Mouse (Mus musculus): ENCODE measurements at regions not wholly inside any gene's neighbourhood (a gene's known extent, or its start where the extent isn't known, plus 50 kb on each side); places are given as distances from the start of the nearest gene placed in this dataset.
A peak's percentile ranks its signal among the peaks of the same experiment; 100 is the strongest.

DNA sequence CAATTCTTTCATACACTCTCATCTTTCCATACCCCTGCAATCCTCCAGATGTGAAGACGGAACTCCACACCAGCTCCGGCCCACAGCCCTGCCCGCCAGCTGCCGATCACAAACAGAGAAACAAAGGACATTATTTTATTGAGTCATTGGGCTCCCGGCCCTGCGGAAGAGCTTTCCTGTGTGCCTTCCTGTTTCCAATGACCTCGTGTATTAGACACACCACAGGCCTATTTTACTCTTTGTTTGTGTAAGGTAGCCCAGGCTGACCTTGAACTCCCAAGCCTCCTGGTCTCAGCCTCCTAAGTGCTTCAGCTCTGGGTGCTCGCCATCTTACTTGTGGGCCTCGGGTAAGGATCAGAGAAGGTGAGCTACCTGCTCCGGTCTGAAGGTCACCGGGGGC lies 53.1 kb upstream of the Thy1 start:
- H3K4me3 ChIP-seq, result no peak overlapping the region
- H3K4me1 ChIP-seq, result peaks cover 38% of the 10 kb centered on the region
- no peaks in the 10 kb centered on the region for H3K36me3 ChIP-seq
- no peak for DNase-seq (ENCODE audit: low spot score)
- H3K27ac ChIP-seq, result peak overlapping the region; percentile 48; the same call in 1 of the 2 replicates
- H3K9me3 ChIP-seq, result no peaks in the 10 kb centered on the region
- no peaks in the 10 kb centered on the region for H3K27me3 ChIP-seq (ENCODE audit: insufficient read depth, poor library complexity, severe bottlenecking)
- 76% methylated on average over 11 of the region's 11 CpGs for WGBS

DNA sequence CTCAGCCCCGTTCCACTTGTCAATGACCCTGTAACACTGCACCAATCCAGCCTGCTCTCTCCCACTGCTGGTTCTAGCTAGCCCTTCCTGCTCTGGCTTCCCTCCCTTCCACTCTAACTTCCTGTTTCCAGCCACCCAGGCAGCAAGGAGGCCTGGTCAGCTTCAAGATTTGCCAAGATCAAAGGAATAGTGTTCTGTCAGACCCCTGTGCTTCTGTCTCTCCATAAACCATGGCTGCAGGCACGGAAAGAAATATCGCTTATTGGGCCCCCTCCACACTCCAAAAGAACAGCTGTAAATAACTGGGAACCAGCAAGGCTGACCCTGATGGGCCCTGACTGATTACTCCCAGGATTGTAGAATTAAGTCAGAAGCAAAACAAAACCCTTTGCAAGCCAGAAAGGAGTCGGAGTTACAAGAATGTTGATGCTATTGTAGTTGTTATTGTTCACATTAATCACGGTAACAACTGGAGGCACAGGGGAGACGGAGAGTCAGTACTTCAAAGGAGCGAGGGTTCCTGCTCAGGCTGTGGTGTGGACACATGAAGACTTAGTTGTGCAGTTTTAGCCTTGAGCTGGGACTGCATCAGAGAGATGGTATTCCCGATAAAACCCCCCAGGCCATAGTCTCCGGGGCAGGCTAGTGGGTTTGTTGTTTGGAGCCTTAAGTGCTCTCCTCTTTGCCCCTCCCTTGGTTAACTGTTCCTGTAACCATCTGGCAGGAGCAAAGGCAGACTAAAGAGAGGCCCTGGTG lies 49.8 kb upstream of the Thy1 start:
- WGBS, result 22% methylated on average over 9 of the region's 9 CpGs
- Histone ChIP-seq H3K9me3 (no peaks in the 10 kb centered on the region), H3K4me1 (peaks cover 30% of the 10 kb centered on the region), H3K4me3 (no peak overlapping the region), H3K27me3 (ENCODE audit: insufficient read depth, poor library complexity, severe bottlenecking) (no peaks in the 10 kb centered on the region), H3K36me3 (no peaks in the 10 kb centered on the region), H3K27ac (peak overlapping the region; percentile 67)
- peak; percentile 83 for DNase-seq (ENCODE audit: low spot score)

Measured in heart, embryonic 10.5 days (tissue).